Mouse (Mus musculus): ENCODE data around the gene Pik3cb. TPM values are rescaled to one million over a fixed set of nuclear protein-coding genes. Genes with fewer than 3 reads are reported as not detected.

Pik3cb gene
- polyA plus RNA-seq, 1 experiment from 2014 or later, result 2.3 TPM

GRCm38 (mm10) chr9:99017679-99018078 is 122.7 kb downstream of the Pik3cb start:
- no peaks in the 10 kb centered on the region for H3K27me3 ChIP-seq (replicated peaks)
- ATAC-seq (ENCODE audit: low FRiP score, low read depth), result no peak
- H3K36me3 ChIP-seq, result no peaks in the 10 kb centered on the region
- H3K9ac ChIP-seq, result no peak overlapping the region
- no peaks in the 10 kb centered on the region for H3K9me3 ChIP-seq
- no peak overlapping the region for H3K4me2 ChIP-seq (replicated peaks)
- H3K27ac ChIP-seq, result no peak overlapping the region
- no peak overlapping the region for H3K4me3 ChIP-seq
- WGBS, result 86% methylated on average over 6 of the region's 6 CpGs
- no peaks in the 10 kb centered on the region for H3K4me1 ChIP-seq

GRCm38 (mm10) chr9:99016759-99017158 is 123.7 kb downstream of the Pik3cb start:
- 85% methylated on average over 3 of the region's 3 CpGs for WGBS
- Histone ChIP-seq H3K4me1 (no peaks in the 10 kb centered on the region), H3K9ac (no peak overlapping the region), H3K27me3 (replicated peaks) (no peaks in the 10 kb centered on the region), H3K9me3 (no peaks in the 10 kb centered on the region), H3K36me3 (no peaks in the 10 kb centered on the region), H3K27ac (no peak overlapping the region), H3K4me3 (no peak overlapping the region), H3K4me2 (replicated peaks) (no peak overlapping the region)
- ATAC-seq (ENCODE audit: low FRiP score, low read depth), result no peak

GRCm38 (mm10) chr9:99016301-99016700 is 124.1 kb downstream of the Pik3cb start:
- Histone ChIP-seq H3K4me1 (no peaks in the 10 kb centered on the region), H3K27ac (no peak overlapping the region), H3K9ac (no peak overlapping the region), H3K27me3 (replicated peaks) (no peaks in the 10 kb centered on the region), H3K9me3 (no peaks in the 10 kb centered on the region), H3K36me3 (no peaks in the 10 kb centered on the region), H3K4me3 (no peak overlapping the region), H3K4me2 (replicated peaks) (no peak overlapping the region)
- 68% methylated on average over 3 of the region's 3 CpGs for WGBS
- no peak for ATAC-seq (ENCODE audit: low FRiP score, low read depth)

GRCm38 (mm10) chr9:99009898-99010199 is 130.6 kb downstream of the Pik3cb start:
- peaks cover 10% of the 10 kb centered on the region for H3K36me3 ChIP-seq
- H3K4me1 ChIP-seq, result no peaks in the 10 kb centered on the region
- ATAC-seq (ENCODE audit: low FRiP score, low read depth), result no peak
- no peaks in the 10 kb centered on the region for H3K27me3 ChIP-seq (replicated peaks)
- no peaks in the 10 kb centered on the region for H3K9me3 ChIP-seq
- H3K4me2 ChIP-seq (replicated peaks), result no peak overlapping the region
- 90% methylated on average over 3 of the region's 3 CpGs for WGBS
- H3K9ac ChIP-seq, result no peak overlapping the region
- no peak overlapping the region for H3K4me3 ChIP-seq
- H3K27ac ChIP-seq, result no peak overlapping the region

GRCm38 (mm10) chr9:99009069-99009897 is 131.1 kb downstream of the Pik3cb start:
- H3K36me3 ChIP-seq, result peaks cover 10% of the 10 kb centered on the region
- no peak for ATAC-seq (ENCODE audit: low FRiP score, low read depth)
- WGBS, result 83% methylated on average over 12 of the region's 12 CpGs
- no peak overlapping the region for H3K4me2 ChIP-seq (replicated peaks)
- no peak overlapping the region for H3K9ac ChIP-seq
- H3K4me1 ChIP-seq, result no peaks in the 10 kb centered on the region
- H3K4me3 ChIP-seq, result no peak overlapping the region
- H3K27me3 ChIP-seq (replicated peaks), result no peaks in the 10 kb centered on the region
- no peaks in the 10 kb centered on the region for H3K9me3 ChIP-seq
- no peak overlapping the region for H3K27ac ChIP-seq

- Histone ChIP-seq H3K9ac (no peak overlapping the region), H3K9me3 (no peaks in the 10 kb centered on the region), H3K4me1 (no peaks in the 10 kb centered on the region), H3K4me2 (replicated peaks) (no peak overlapping the region), H3K27ac (no peak overlapping the region), H3K4me3 (no peak overlapping the region), H3K36me3 (peaks cover 43% of the 10 kb centered on the region), H3K27me3 (replicated peaks) (no peaks in the 10 kb centered on the region)
- no peak for ATAC-seq (ENCODE audit: low FRiP score, low read depth)
- WGBS, result 93% methylated on average over 6 of the region's 6 CpGs
Observed at GRCm38 (mm10) chr9:99001326-99001725, 139.1 kb downstream of the Pik3cb start.

GRCm38 (mm10) chr9:98999881-99000339 is 140.5 kb downstream of the Pik3cb start:
- ATAC-seq (ENCODE audit: low FRiP score, low read depth), result no peak
- Histone ChIP-seq H3K36me3 (peaks cover 40% of the 10 kb centered on the region), H3K27me3 (replicated peaks) (no peaks in the 10 kb centered on the region), H3K27ac (no peak overlapping the region), H3K4me1 (no peaks in the 10 kb centered on the region), H3K9me3 (no peaks in the 10 kb centered on the region), H3K4me2 (replicated peaks) (no peak overlapping the region), H3K4me3 (no peak overlapping the region), H3K9ac (no peak overlapping the region)
- WGBS, result 80% methylated on average over 9 of the region's 9 CpGs

GRCm38 (mm10) chr9:98994103-98994502 is 146.3 kb downstream of the Pik3cb start:
- H3K36me3 ChIP-seq, result peaks cover 12% of the 10 kb centered on the region; the same call in 1 of the 2 replicates
- H3K27me3 ChIP-seq (replicated peaks), result no peaks in the 10 kb centered on the region
- no peak overlapping the region for H3K27ac ChIP-seq
- ATAC-seq (ENCODE audit: low FRiP score, low read depth), result no peak
- 87% methylated on average over 4 of the region's 4 CpGs for WGBS
- no peak overlapping the region for H3K9ac ChIP-seq
- no peaks in the 10 kb centered on the region for H3K4me1 ChIP-seq
- H3K4me3 ChIP-seq, result no peak overlapping the region
- no peaks in the 10 kb centered on the region for H3K9me3 ChIP-seq
- no peak overlapping the region for H3K4me2 ChIP-seq (replicated peaks)

- H3K9me3 ChIP-seq, result no peaks in the 10 kb centered on the region
- H3K9ac ChIP-seq, result peak overlapping the region; percentile 75
- H3K4me1 ChIP-seq, result peaks cover 5% of the 10 kb centered on the region
- 59% methylated on average over 9 of the region's 9 CpGs for WGBS
- H3K4me2 ChIP-seq (replicated peaks), result peak overlapping the region; percentile 92
- H3K27ac ChIP-seq, result no peak overlapping the region
- no peaks in the 10 kb centered on the region for H3K36me3 ChIP-seq
- ATAC-seq (ENCODE audit: low FRiP score, low read depth), result no peak
- H3K27me3 ChIP-seq (replicated peaks), result no peaks in the 10 kb centered on the region
- H3K4me3 ChIP-seq, result peak overlapping the region; percentile 86
Observed at GRCm38 (mm10) chr9:98987131-98987530, 153.3 kb downstream of the Pik3cb start.

Other genes starting within 250 kb of the Pik3cb start
- not detected in 2 replicates for gene 7420426K07Rik, start 237.5 kb downstream of the Pik3cb start, polyA plus RNA-seq (2016; fragmentation: Nextera tagmentation; extraction: Ambion mirVana)
- 0.73 and 1.2 TPM in 2 replicates for gene Foxl2, start 185.3 kb downstream of the Pik3cb start, polyA plus RNA-seq (2016; fragmentation: Nextera tagmentation; extraction: Ambion mirVana)
- gene Faim, start 154.2 kb downstream of the Pik3cb start, polyA plus RNA-seq (2016; fragmentation: Nextera tagmentation; extraction: Ambion mirVana), result 81.7 and 93.4 TPM in 2 replicates
- not detected in 2 replicates for gene Gm1123, start 104.9 kb downstream of the Pik3cb start, polyA plus RNA-seq (2016; fragmentation: Nextera tagmentation; extraction: Ambion mirVana)
- gene Faiml, start 96.6 kb upstream of the Pik3cb start, polyA plus RNA-seq (2016; fragmentation: Nextera tagmentation; extraction: Ambion mirVana), result not detected in 2 replicates
- gene Cep70, start 102.7 kb upstream of the Pik3cb start, polyA plus RNA-seq (2016; fragmentation: Nextera tagmentation; extraction: Ambion mirVana), result 53.6 and 54.9 TPM in 2 replicates
- gene Esyt3, start 217.9 kb upstream of the Pik3cb start, polyA plus RNA-seq (2016; fragmentation: Nextera tagmentation; extraction: Ambion mirVana), result 0.10 and 0.34 TPM in 2 replicates

Measured in neural tube, embryonic 12.5 days (tissue).